ENCODE assay signal across 8 mouse cellular contexts in genomic region chr11:88067586-88068410, GRCm38 (mm10). TPM values are rescaled to one million over a fixed set of nuclear protein-coding genes. Genes with fewer than 3 reads are reported as not detected.
DNase-seq lines count a peak whose midpoint lies in the region; ATAC-seq and TF ChIP-seq lines count a peak whose summit lies in the region.

TSS of gene Vezf1 (plus strand) at chr11:88068279.

- peaks cover 14 to 18% of the 10 kb centered on the region in 2 experiments for H3K4me1 ChIP-seq in MEL (ENCODE audit: control insufficient read depth in 1 of 2, insufficient read depth in 2 of 2, low read length in 2 of 2)
- peaks cover 35% of the 10 kb centered on the region for H3K4me1 ChIP-seq in lung, embryonic 15.5 days
- H3K4me1 ChIP-seq in olfactory bulb, adult 2 months (ENCODE audit: control insufficient read depth, insufficient read depth, low read length) = 0 out of 2 replicates have a peak, but pooled peaks cover 2% of the 10 kb centered on the region

- H3K36me3 ChIP-seq in MEL (ENCODE audit: control insufficient read depth in 1 of 2, insufficient read depth in 2 of 2, low read length in 2 of 2) = peaks cover 0 to 21% of the 10 kb centered on the region in 2 experiments; a peak in 2 of 4 replicates
- H3K36me3 ChIP-seq in lung, embryonic 15.5 days = no peaks in the 10 kb centered on the region

- peak within 1 kb of the TSS; percentile 89 to 99 for H3K4me3 ChIP-seq in MEL (ENCODE audit: control insufficient read depth in 1 of 2, insufficient read depth in 1 of 2, low read depth in 2 of 2, low read length in 2 of 2)
- H3K4me3 ChIP-seq in lung, embryonic 15.5 days = peak within 1 kb of the TSS; percentile 98
- peak within 1 kb of the TSS; percentile 79 for H3K4me3 ChIP-seq in olfactory bulb, adult 2 months (ENCODE audit: insufficient read depth, low read depth, low read length)

- DNase-seq in MEL (ENCODE audit: low read depth, low spot score) = peak; percentile 85
- peak; percentile 73 for DNase-seq in cerebellum, adult 8-10 months
- peak; percentile 73 for DNase-seq in forelimb bud, embryonic 11.5 days (ENCODE audit: low read depth, low spot score)
- peak; percentile 75 to 87 for DNase-seq in heart, postnatal 36 days
- DNase-seq in layer of hippocampus, adult 8-10 months (ENCODE audit: low spot score in 2 of 2) = peak; percentile 47 to 58
- DNase-seq in thymus, adult 18-20 months = peak; percentile 61 to 63

- peak within 1 kb of the TSS; percentile 87 for H3K4me2 ChIP-seq in lung, embryonic 15.5 days

- 1% methylated on average over 38 of the region's 81 CpGs for WGBS in lung, embryonic 15.5 days
- WGBS in olfactory bulb, adult 2 months = 3% methylated on average over 72 of the region's 81 CpGs

- no peak for TF ChIP-seq RAD21 in MEL (IDR thresholded peaks at IDR 0.05; ENCODE audit: low read depth, low read length)

- intact Hi-C loops in heart, postnatal 36 days (cut with DNase I) = loop anchor here (1.0 to 2.0 kb wide), 5 partner anchors 17 to 95 kb away; partner anchors contain the start of gene Cuedc1

- ATAC-seq in lung, embryonic 15.5 days (ENCODE audit: borderline replicate concordance, extremely low read depth, low FRiP score, low TSS enrichment) = peak; percentile 85

- no peak for TF ChIP-seq EP300 in MEL (IDR thresholded peaks at IDR 0.05; ENCODE audit: low read depth in 1 of 2, low read length in 2 of 2)

- peak; percentile 76 to 78 for TF ChIP-seq POLR2A in MEL (IDR thresholded peaks at IDR 0.05; ENCODE audit: control insufficient read depth in 1 of 2, insufficient read depth in 1 of 2, low read depth in 1 of 2, low read length in 2 of 2, poor library complexity in 1 of 2)
- peak; percentile 23; the same call in 1 of the 2 replicates for TF ChIP-seq POLR2A in olfactory bulb, adult 2 months (IDR thresholded peaks at IDR 0.05; ENCODE audit: insufficient read depth, low read depth, low read length)

- no peaks in the 10 kb centered on the region for H3K27me3 ChIP-seq in MEL (ENCODE audit: control insufficient read depth in 1 of 2, insufficient read depth in 2 of 2, low read length in 2 of 2)
- H3K27me3 ChIP-seq in lung, embryonic 15.5 days = no peaks in the 10 kb centered on the region

- TF ChIP-seq CTCF in MEL (IDR thresholded peaks at IDR 0.05 in 2 of 3, conservative IDR thresholded peaks at IDR 0.05 in 1 of 3; ENCODE audit: control insufficient read depth in 1 of 3, insufficient read depth in 1 of 3, low read depth in 2 of 3, low read length in 3 of 3, poor library complexity in 1 of 3, severe bottlenecking in 1 of 3) = 0 out of 6 replicates have a peak, but pooled peaks of 1 of the 3 experiments have one; percentile 3
- no peak for TF ChIP-seq CTCF in olfactory bulb, adult 2 months (IDR thresholded peaks at IDR 0.05; ENCODE audit: insufficient read depth, low read depth, low read length)

- H3K9ac ChIP-seq in MEL (ENCODE audit: control insufficient read depth, low read depth, low read length, poor library complexity, severe bottlenecking) = peak within 1 kb of the TSS; percentile 93
- peak within 1 kb of the TSS; percentile 96 for H3K9ac ChIP-seq in lung, embryonic 15.5 days

- H3K27ac ChIP-seq in MEL (ENCODE audit: control insufficient read depth, low read depth, low read length) = peak within 1 kb of the TSS; percentile 41
- peak within 1 kb of the TSS; percentile 99 for H3K27ac ChIP-seq in lung, embryonic 15.5 days
- peak within 1 kb of the TSS; percentile 99 for H3K27ac ChIP-seq in olfactory bulb, adult 2 months (ENCODE audit: insufficient read depth, low read depth, low read length)

- peaks cover 36% of the 10 kb centered on the region for H3K79me2 ChIP-seq in MEL (ENCODE audit: control insufficient read depth, insufficient read depth, low read length, poor library complexity)

- no peaks in the 10 kb centered on the region for H3K9me3 ChIP-seq in MEL (replicated peaks; ENCODE audit: insufficient read depth, low read length)
- H3K9me3 ChIP-seq in lung, embryonic 15.5 days = no peaks in the 10 kb centered on the region

TF ChIP-seq in MEL, 35 proteins besides CTCF, POLR2A, EP300 and RAD21:
- TF ChIP-seq MAX (IDR thresholded peaks at IDR 0.05; ENCODE audit: low read length) (no peak; the same call in 1 of the 2 replicates), KAT2A (conservative IDR thresholded peaks at IDR 0.05; ENCODE audit: low read depth, low read length) (no peak; the same call in 1 of the 2 replicates), HCFC1 (IDR thresholded peaks at IDR 0.05; ENCODE audit: low read depth, low read length) (peak; percentile 63), ELF1 (IDR thresholded peaks at IDR 0.05; ENCODE audit: low read depth, low read length) (peak; percentile 59), SMC3 (IDR thresholded peaks at IDR 0.05; ENCODE audit: low read depth, low read length) (no peak), NELFE (IDR thresholded peaks at IDR 0.05; ENCODE audit: low read depth, low read length) (peak; percentile 54), MXI1 (IDR thresholded peaks at IDR 0.05; ENCODE audit: low read depth, low read length) (peak; percentile 89), SIN3A (IDR thresholded peaks at IDR 0.05; ENCODE audit: low read length) (peak; percentile 32; the same call in 1 of the 2 replicates)

RNA-seq across cellular contexts. Expression of gene Vezf1, which starts in this region (rescaled TPM):
- 8.0 and 9.5 TPM in 2 replicates for total RNA-seq in MEL (2012; rRNA removed)
- 10 to 100 TPM in 1 of 2 experiments, not detected in 1; 20.8 TPM for polyA plus RNA-seq in MEL (2012; ENCODE audit: insufficient read depth in 1 of 2, insufficient read length in 2 of 2, low read depth in 1 of 2, low replicate concordance in 2 of 2, missing spikeins in 1 of 2)
- 10 to 100 TPM; 45.0 to 46.7 TPM for total RNA-seq in heart, postnatal 36 days (2021)
- total RNA-seq in layer of hippocampus, adult 8-10 months (2022) = 10 to 100 TPM; 25.0 to 26.5 (median 25.7) TPM
- 37.7 and 39.7 TPM in 2 replicates for polyA plus RNA-seq in lung, embryonic 15.5 days (2015; fragmentation: Nextera tagmentation; extraction: Ambion mirVana)
- polyA plus RNA-seq in olfactory bulb, adult 2 months (2012; ENCODE audit: insufficient read depth, insufficient read length, low replicate concordance, missing spikeins) = not detected in 2 replicates

Comparison
In these comparisons a context has a peak if more than half of its experiments do, and no peak if none do; other contexts are left out.
1. Peak in every context shown above with its lines: DNase-seq, ATAC-seq, H3K4me3 ChIP-seq and H3K27ac ChIP-seq.
2. H3K27ac ChIP-seq: peak in every context shown above with its lines; median percentile 99 in lung, embryonic 15.5 days; 99 in olfactory bulb, adult 2 months; 41 in MEL.